Mouse (Mus musculus) ES-E14 (cell line): ENCODE results near the gene Lrmda.
A peak's percentile ranks its signal among the peaks of the same experiment; 100 is the strongest.

Experiments used
- CHD2 ChIP-seq: IDR thresholded peaks from 2 replicates; pipeline ENCODE4 v1.6.1; 2014; ENCODE audit warnings: mild to moderate bottlenecking, low read depth, low read length, inconsistent platforms
- MAFK ChIP-seq: IDR thresholded peaks from 2 replicates; pipeline ENCODE4 v1.6.1; 2014; ENCODE audit warnings: mild to moderate bottlenecking, low read depth, low read length, inconsistent platforms; ENCODE audit not compliant: insufficient read depth
- ZNF384 ChIP-seq: IDR thresholded peaks from 2 replicates; pipeline ENCODE4 v1.6.1; 2012; ENCODE audit warnings: low read depth, low read length, inconsistent platforms

DNA sequence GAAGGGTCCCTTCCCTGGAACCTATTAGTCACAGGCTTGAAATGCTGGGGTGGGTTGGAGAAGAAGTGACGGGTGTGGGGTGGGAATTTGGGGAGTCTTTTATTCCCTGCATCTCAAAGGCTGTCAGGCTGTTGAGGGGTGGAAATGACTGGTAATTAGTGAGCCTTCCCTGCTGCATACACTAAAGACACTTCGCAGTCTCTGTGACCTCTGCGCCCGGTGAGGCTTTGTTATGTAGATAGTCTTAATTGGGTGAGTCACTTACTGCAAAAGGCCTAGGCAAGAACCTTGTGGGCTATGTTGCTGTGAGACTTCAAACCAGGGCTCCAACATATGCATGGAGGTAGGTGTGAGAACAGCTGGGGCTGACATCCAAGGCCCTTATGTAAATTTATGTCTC, 14.6 kb upstream of the Lrmda start:
- TF ChIP-seq CHD2 (0 out of 2 replicates have a peak, but pooled peaks have one; percentile 16), MAFK (no peak), ZNF384 (no peak)
